Mouse (Mus musculus) heart, adult 2 months (tissue): Measurements from ENCODE around the gene Zfhx2. TPM values are rescaled to one million over a fixed set of nuclear protein-coding genes. Genes with fewer than 3 reads are reported as not detected.
A peak's percentile ranks its signal among the peaks of the same experiment; 100 is the strongest.
"Not testable (repeated sequence)": the region's sequence is repeated elsewhere in the genome, so short reads cannot be mapped to it uniquely, and the experiment has no call there.

Source experiments
- DNase-seq, 2 experiments: peaks; one replicate each; pipeline ENCODE4 v3.0.0; 2021
- H3K27ac ChIP-seq: fragments of 200-600 bp; 2 replicates; pipeline ENCODE4 v1.8.1; 2022
- H3K27me3 ChIP-seq: fragments of 200-500 bp; 2 replicates; pipeline ENCODE4 v1.6.1; 2012; ENCODE audit warnings: mild to moderate bottlenecking, low read length, inconsistent platforms, mixed read lengths; ENCODE audit not compliant: control insufficient read depth, insufficient read depth
- H3K36me3 ChIP-seq: fragments of 200-500 bp; 2 replicates; pipeline ENCODE4 v1.6.1; 2012; ENCODE audit warnings: low read length, inconsistent platforms; ENCODE audit not compliant: control insufficient read depth, insufficient read depth
- H3K4me1 ChIP-seq: fragments of 200-500 bp; 2 replicates; pipeline ENCODE4 v1.6.1; 2011; ENCODE audit warnings: low read length; ENCODE audit not compliant: control insufficient read depth, insufficient read depth
- H3K4me3 ChIP-seq: fragments of 200-600 bp; 2 replicates; pipeline ENCODE4 v1.8.1; 2022
- H3K79me2 ChIP-seq: fragments of 200-500 bp; replicated peaks from 2 replicates; pipeline ENCODE4 v1.6.1; 2012; ENCODE audit warnings: mild to moderate bottlenecking, inconsistent platforms, low read length, moderate library complexity, mixed read lengths; ENCODE audit not compliant: control insufficient read depth, insufficient read depth
- H3K9ac ChIP-seq: fragments of 200-500 bp; 2 replicates; pipeline ENCODE4 v1.6.1; 2012; ENCODE audit warnings: low read depth, mild to moderate bottlenecking, control low read depth, inconsistent platforms, low read length, mixed read lengths
- CTCF ChIP-seq: fragments of 200-600 bp; IDR thresholded peaks from 2 replicates; pipeline ENCODE4 v1.8.1; 2022; ENCODE audit warnings: antibody characterized with exemption, mild to moderate bottlenecking, moderate library complexity
- EP300 ChIP-seq: fragments of 200-500 bp; IDR thresholded peaks from 2 replicates; pipeline ENCODE4 v1.6.1; 2011; ENCODE audit warnings: low read depth, low read length, control low read depth; ENCODE audit not compliant: insufficient read depth
- POLR2A ChIP-seq: fragments of 200-500 bp; IDR thresholded peaks from 2 replicates; pipeline ENCODE4 v1.6.1; 2011; ENCODE audit warnings: mild to moderate bottlenecking, low read depth, low read length, control low read depth; ENCODE audit not compliant: insufficient read depth
- WGBS: fragments of 180-500 bp; shearing (Covaris S2); methylation state at CpG from one replicate; pipeline ENCODE4 v1.1.7; 2018; 5-methylcytosine and 5-hydroxymethylcytosine counted together
- intact Hi-C: fragments of 180-260 bp; cut with DNase I; formaldehyde crosslinking; loops from one replicate; pipeline ENCODE4 v1.15.1; 2025
- polyA plus RNA-seq: library from polyadenylated mRNA; depleted of rRNA; stranded (reverse); fragments of >200 nt; gene quantifications from 2 replicates; pipeline ENCODE4 v1.2.3, GENCODE M21; 2012
- total RNA-seq, 2 experiments: library from RNA; stranded (reverse); gene quantifications; 2 replicates each; pipeline ENCODE4 v1.2.3; 2021

Zfhx2 gene
- total and polyA plus RNA-seq, 3 experiments: 1.3 to 4.1 (median 3.9) TPM

DNA sequence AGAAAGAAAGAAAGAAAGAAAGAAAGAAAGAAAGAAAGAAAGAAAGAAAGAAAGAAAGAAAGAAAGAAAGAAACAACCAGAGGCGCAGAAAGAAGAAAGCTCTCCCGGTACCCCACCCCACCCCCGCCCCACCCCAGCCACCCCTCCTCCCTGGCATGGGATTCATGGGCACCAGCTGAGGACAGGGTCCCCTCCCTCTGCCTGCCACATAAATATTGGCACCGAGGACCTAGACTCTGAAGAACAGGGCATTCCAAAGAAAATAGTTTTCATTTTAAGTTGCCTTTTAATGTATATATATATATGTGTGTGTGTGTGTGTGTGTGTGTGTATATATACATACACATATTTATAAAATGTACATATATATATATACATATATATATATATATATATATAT, 39.1 kb downstream of the Zfhx2 start:
- intact Hi-C loops: no loop called here
- 74% methylated on average over 4 of the region's 4 CpGs for WGBS
- TF ChIP-seq EP300 (no peak), POLR2A (no peak), CTCF (no peak)

GRCm38 (mm10) chr14:55052496-55052895, 39.6 kb downstream of the Zfhx2 start:
- Histone ChIP-seq H3K9ac (no peak overlapping the region), H3K36me3 (no peaks in the 10 kb centered on the region), H3K79me2 (no peaks in the 10 kb centered on the region), H3K27ac (no peak overlapping the region), H3K4me1 (no peaks in the 10 kb centered on the region), H3K27me3 (no peaks in the 10 kb centered on the region), H3K4me3 (no peak overlapping the region)
- no peak for TF ChIP-seq POLR2A
- TF ChIP-seq CTCF: no peak
- TF ChIP-seq EP300: no peak
- no peak for DNase-seq
- intact Hi-C loops: no loop called here
- 76% methylated on average over 9 of the region's 9 CpGs for WGBS

More for the DNA sequence above, 39.1 kb downstream of the Zfhx2 start:
- H3K79me2 ChIP-seq: no peaks in the 10 kb centered on the region
- H3K27me3 ChIP-seq: no peaks in the 10 kb centered on the region
- no peak for DNase-seq
- H3K27ac ChIP-seq: no peak overlapping the region
- no peaks in the 10 kb centered on the region for H3K4me1 ChIP-seq
- no peak overlapping the region for H3K9ac ChIP-seq
- H3K36me3 ChIP-seq: no peaks in the 10 kb centered on the region
- H3K4me3 ChIP-seq: no peak overlapping the region

DNA sequence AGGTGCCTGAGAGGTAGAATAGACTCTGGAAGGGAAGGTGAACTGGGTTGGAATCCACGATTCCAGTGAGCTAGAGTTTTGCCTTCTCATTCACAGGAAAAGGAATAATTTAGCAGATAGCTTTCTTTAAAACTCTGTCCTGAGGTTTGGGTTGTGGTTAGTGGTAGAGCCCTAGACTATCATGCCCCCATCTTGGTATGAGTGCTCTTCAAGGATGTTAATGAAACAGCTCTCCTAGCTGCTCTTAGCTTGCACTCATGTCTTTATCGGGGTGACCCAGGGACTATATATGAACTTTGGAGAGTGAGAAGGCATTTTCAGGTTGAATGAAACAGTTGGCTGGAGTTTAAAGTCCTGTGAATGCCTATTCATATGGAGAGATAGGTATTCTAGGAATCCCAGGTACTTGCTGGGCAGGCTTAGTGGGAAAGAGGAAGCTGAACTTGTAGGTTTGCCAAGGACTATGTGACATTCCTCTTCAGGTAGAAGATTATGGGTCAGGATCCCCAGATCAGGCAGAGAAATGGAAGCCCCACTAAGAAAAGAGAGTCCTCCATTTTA, 44.1 kb downstream of the Zfhx2 start:
- TF ChIP-seq EP300: no peak
- no peak for TF ChIP-seq CTCF
- TF ChIP-seq POLR2A: no peak
- Histone ChIP-seq H3K27ac (no peak overlapping the region), H3K9ac (no peak overlapping the region), H3K4me3 (no peak overlapping the region), H3K27me3 (no peaks in the 10 kb centered on the region), H3K79me2 (no peaks in the 10 kb centered on the region), H3K4me1 (no peaks in the 10 kb centered on the region), H3K36me3 (no peaks in the 10 kb centered on the region)
- WGBS: 80% methylated on average over 2 of the region's 2 CpGs
- DNase-seq: no peak
- intact Hi-C loops: no loop called here

GRCm38 (mm10) chr14:55043694-55044093, 48.4 kb downstream of the Zfhx2 start:
- DNase-seq, H3K4me1 ChIP-seq, H3K9ac ChIP-seq, H3K27me3 ChIP-seq, H3K27ac ChIP-seq, intact Hi-C loops, H3K79me2 ChIP-seq, H3K36me3 ChIP-seq, H3K4me3 ChIP-seq: not testable (repeated sequence)
- WGBS: 39% methylated on average over 2 of the region's 2 CpGs

GRCm38 (mm10) chr14:55032695-55033225, 59.4 kb downstream of the Zfhx2 start:
- Histone ChIP-seq H3K27me3 (no peaks in the 10 kb centered on the region), H3K36me3 (no peaks in the 10 kb centered on the region), H3K4me3 (no peak overlapping the region), H3K9ac (no peak overlapping the region), H3K27ac (no peak overlapping the region), H3K4me1 (no peaks in the 10 kb centered on the region), H3K79me2 (no peaks in the 10 kb centered on the region)
- 40% methylated on average over 19 of the region's 19 CpGs for WGBS
- TF ChIP-seq EP300 (no peak), POLR2A (no peak), CTCF (no peak)
- DNase-seq: no peak
- intact Hi-C loops: no loop called here

GRCm38 (mm10) chr14:55029034-55029698, 63.0 kb downstream of the Zfhx2 start:
- no peak for DNase-seq
- 21% methylated on average over 11 of the region's 11 CpGs for WGBS
- Histone ChIP-seq H3K27ac (no peak overlapping the region), H3K4me3 (no peak overlapping the region), H3K79me2 (no peaks in the 10 kb centered on the region), H3K9ac (no peak overlapping the region), H3K27me3 (no peaks in the 10 kb centered on the region), H3K36me3 (no peaks in the 10 kb centered on the region), H3K4me1 (no peaks in the 10 kb centered on the region)
- intact Hi-C loops: no loop called here
- no peak for TF ChIP-seq POLR2A
- no peak for TF ChIP-seq EP300
- peak; percentile 63 for TF ChIP-seq CTCF
